Mouse (Mus musculus): ENCODE data around the gene Dusp28.

DNA sequence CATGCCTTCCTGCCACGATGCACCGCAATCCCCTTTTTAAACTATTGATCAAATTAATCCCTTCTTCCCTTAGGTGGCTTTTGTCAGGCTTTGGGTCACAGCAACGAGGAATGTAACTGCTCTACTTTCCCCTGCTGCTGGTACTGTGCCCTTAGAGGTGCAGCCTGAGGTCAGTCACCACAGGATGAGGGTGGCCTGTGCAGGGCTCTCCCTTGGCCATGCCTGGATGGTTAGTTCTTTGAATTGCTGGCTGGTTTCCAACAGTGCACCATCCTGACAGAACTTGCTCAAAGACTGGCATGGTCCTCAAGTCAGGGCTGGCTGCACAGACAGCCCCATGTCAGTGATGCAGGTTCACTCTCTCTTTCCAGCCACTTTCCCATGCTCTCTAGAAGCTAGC lies 32.8 kb upstream of the Dusp28 start:
- TF ChIP-seq POLR2A (IDR thresholded peaks at IDR 0.05; ENCODE audit: low read depth, low read length) = no peak
- no peak for TF ChIP-seq CTCF (IDR thresholded peaks at IDR 0.05; ENCODE audit: borderline replicate concordance, insufficient read depth, low read length)
